Mouse (Mus musculus) neural tube, postnatal 0 days (tissue): Measurements from ENCODE around the gene Nxf3. TPM values are rescaled to one million over a fixed set of nuclear protein-coding genes. Genes with fewer than 3 reads are reported as not detected.

Experiments used
- polyA plus RNA-seq: library from polyadenylated mRNA; unstranded; fragments of >200 nt; fragmentation: Nextera tagmentation; extraction: Ambion mirVana; gene quantifications from 2 replicates; pipeline ENCODE4 v1.2.1, GENCODE M21; 2015

Gene Nxf3
- polyA plus RNA-seq, result 0.05 TPM in 1 of 2 replicates, not detected in the other

DNA sequence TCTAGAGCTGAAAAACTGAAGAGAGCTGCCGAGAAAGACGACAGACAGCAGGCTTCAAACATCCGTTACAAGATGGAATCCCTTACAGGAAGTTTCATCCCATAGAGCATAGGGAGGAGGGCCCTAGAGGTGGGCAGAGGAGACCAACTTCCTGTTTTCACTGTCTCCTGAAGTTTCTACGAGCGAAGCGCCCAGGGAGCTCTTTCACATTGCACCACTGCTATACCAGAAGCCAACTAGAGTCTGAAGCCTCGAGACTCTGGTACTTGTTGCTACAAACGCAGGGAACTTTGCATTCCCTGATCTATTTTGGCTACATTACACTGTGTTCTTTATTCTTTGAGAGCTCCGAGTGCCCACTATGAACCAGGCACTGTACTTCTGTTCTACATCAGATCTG is at the start of gene Nxf3:
TSS of gene Nxf3 (minus strand) at position 101 of the 400 bp plus-strand sequence.

DNA sequence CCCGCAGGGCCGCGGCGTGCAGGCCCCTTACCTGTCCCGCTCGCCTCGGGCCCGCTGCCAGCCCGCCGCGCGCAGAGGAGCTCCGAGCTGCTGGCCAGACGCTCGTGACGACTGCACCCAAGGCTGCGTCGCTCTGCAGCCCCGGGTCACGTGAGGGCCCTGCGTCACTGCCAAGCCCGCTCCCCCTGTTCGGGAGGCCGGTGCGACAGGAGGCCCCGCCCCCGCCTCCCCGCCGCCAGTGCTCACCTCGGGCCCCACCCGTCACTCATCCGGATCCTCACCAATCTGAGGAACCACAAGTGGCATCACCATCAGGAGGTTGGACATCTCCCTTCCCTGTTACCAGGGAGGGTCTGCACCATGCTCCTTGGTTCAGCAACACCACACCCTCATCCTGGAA is 17.0 kb downstream of the Nxf3 start, which contains the start of gene Bex2:
TSS of gene Bex2 (minus strand) at position 217 of the 400 bp plus-strand sequence.

DNA sequence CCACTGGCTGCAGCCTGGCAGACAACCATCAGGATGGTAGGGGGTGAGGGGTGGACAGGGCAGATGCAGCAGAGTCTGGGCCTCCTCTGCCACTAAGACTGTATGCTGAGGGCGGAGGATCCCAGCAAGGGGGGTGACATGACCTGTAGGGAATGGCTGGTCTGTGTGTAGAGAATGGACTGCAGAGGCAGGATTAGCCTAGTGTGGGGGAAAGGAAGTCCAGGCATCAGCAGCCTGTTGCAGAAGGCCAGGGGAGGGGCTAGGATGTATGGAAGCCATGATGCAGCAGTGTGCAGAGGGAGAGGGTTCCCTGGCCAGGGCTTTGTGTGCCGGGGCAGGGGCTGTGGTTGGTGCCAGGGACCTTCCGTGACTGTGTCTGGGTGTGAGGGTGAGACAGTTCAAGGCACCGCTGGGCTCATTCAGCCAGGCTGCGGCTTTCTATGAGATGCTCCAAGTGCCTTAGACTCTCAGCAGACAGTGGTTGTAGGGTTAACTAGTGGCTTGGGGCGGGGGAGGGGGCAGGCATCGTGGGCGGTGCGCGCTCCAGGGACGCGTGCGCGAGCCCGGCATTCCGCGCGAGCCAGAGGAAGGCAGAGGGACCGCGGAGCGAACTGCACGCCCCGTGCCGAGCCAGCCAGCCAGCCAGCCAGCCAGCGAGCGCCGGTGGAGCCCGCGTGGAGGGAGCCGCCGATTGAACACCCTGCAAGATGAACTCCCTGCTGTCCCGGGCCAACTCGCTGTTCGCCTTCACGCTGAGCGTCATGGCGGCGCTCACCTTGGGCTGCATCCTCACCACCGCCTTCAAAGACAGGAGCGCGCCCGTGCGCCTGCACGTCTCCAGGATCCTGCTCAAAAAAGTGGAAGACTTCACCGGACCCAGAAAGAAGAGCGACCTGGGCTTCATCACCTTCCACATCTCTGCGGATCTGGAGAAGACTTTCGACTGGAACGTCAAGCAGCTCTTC is 52.0 kb downstream of the Nxf3 start, which contains the start of gene Arxes1:
TSS of gene Arxes1 (plus strand) at position 569 of the 965 bp plus-strand sequence.

Other genes starting within 250 kb of the Nxf3 start
- 238 and 248 TPM in 2 replicates for gene Gprasp2, start 246.2 kb downstream of the Nxf3 start, polyA plus RNA-seq
- 324 and 331 TPM in 2 replicates for gene Arxes2, start 91.4 kb downstream of the Nxf3 start, polyA plus RNA-seq
- gene Arxes1, start 51.9 kb downstream of the Nxf3 start, polyA plus RNA-seq, result 197 and 203 TPM in 2 replicates
- gene Bex2, start 17.0 kb downstream of the Nxf3 start, polyA plus RNA-seq, result 828 and 975 TPM in 2 replicates
- gene Bex4, start 53.7 kb upstream of the Nxf3 start, polyA plus RNA-seq, result 138 and 148 TPM in 2 replicates
- gene Tceal8, start 87.1 kb upstream of the Nxf3 start, polyA plus RNA-seq, result 121 and 140 TPM in 2 replicates
- 52.4 and 65.4 TPM in 2 replicates for gene Tceal5, start 118.6 kb upstream of the Nxf3 start, polyA plus RNA-seq
- 4.8 and 5.7 TPM in 2 replicates for gene Tceal7, start 129.5 kb upstream of the Nxf3 start, polyA plus RNA-seq
- 276 and 299 TPM in 2 replicates for gene Bex1, start 130.3 kb upstream of the Nxf3 start, polyA plus RNA-seq
- 245 and 250 TPM in 2 replicates for gene Tceal9, start 159.8 kb upstream of the Nxf3 start, polyA plus RNA-seq
- gene Bex3, start 185.0 kb upstream of the Nxf3 start, polyA plus RNA-seq, result 914 and 970 TPM in 2 replicates